Mouse (Mus musculus): ENCODE results near the gene Ick.
A peak's percentile ranks its signal among the peaks of the same experiment; 100 is the strongest.

The Ick gene

GRCm38 (mm10) chr9:78190651-78191634 lies 82.0 kb downstream of the Ick start:
- DNase-seq (ENCODE audit: low read depth, low spot score) = no peak

DNA sequence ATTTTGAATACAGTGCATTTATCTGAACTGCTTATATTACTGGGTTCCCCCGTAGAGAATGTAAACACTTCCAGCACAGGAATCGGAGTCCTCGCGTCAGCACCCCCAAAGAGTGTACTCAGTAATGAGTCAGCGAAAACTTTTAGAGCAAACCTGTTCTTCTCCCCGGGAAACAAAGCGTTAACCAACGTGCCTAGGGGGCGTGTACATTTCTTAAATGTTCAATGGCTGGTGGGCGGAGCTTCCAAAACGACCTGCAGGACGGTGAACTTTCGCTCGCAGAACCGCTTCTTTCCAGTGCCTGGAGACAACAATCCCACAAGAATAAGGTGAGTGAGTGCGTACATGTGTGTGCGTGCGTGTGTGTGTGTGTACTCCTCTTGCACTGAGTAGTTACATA lies 82.7 kb downstream of the Ick start:
- DNase-seq (ENCODE audit: low read depth, low spot score) = peak; percentile 27

DNA sequence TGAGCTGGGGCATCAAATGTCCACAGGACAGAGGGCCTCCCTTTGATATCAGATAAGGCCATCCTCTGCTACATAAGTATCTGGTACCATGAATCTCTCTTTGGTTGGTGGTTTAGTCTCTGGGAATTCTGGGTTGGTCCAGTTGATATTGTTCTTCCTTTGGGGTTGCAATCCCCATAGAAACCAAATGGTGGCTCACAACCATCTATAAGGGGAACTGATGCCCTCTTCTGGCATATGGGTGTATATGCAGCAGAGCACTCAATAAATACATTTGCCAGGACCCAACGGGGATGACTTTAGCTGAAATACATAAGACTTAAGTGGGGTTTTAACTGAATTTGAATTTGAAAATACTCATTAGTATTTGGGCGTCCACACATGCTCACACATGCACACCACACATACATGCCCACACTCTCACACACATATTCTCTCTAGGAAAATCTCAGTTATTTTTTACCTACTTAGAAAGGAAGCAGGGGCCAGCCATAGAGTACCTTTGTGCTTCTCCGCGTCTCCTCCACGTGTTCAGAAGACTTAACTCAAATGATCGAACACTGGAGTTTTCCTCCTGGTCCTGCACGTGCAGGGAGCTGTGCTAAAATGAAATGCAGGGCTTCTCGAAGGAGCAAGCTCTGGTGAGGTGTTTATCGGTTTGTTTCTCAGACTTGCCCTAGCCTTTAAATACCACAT lies 85.1 kb downstream of the Ick start:
- DNase-seq (ENCODE audit: low read depth, low spot score) = peak; percentile 63

GRCm38 (mm10) chr9:78195034-78195433 lies 86.0 kb downstream of the Ick start:
- DNase-seq (ENCODE audit: low read depth, low spot score) = no peak

GRCm38 (mm10) chr9:78197801-78198200 lies 88.8 kb downstream of the Ick start:
- DNase-seq (ENCODE audit: low read depth, low spot score) = no peak

DNA sequence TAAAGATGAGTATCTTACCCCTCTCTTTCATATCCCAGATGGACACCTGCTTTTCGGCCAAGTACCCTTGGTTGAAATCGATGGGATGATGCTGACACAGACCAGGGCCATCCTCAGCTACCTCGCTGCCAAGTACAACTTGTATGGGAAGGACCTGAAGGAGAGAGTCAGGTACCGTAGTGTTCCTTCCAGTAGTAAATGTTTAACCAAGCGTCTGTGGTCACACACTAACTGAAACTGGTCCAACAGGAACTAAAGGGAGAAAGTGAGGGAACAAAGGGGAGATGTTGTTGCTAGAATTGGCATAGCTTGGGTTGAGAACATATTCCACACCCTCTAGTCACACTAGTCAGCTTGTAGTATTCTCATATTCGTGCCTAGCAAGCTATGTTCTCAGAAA lies 95.2 kb downstream of the Ick start:
- DNase-seq (ENCODE audit: low read depth, low spot score) = no peak

DNA sequence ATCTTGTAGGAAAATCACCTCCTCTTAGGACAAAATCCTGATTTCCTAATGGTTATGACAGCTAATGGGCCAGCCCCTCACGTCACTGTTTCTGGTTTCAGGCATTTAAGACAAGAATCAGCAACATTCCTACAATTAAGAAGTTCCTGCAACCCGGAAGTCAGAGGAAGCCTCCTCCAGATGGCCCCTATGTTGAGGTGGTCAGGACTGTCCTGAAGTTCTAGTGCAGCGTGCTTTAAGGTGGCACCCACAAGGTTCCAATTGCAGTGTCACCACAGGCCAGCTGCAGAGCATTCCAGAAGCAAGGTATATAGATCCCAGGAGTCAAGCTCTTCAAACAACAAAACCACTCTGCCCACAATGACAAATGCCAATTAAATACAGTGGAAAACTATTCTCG lies 100.0 kb downstream of the Ick start:
- no peak for DNase-seq (ENCODE audit: low read depth, low spot score)

GRCm38 (mm10) chr9:78210079-78210478 lies 101.1 kb downstream of the Ick start:
- no peak for DNase-seq (ENCODE audit: low read depth, low spot score)

- no peak for DNase-seq (ENCODE audit: low read depth, low spot score)
These were observed 101.8 kb downstream of the Ick start for GRCm38 (mm10) chr9:78210821-78211220.

DNA sequence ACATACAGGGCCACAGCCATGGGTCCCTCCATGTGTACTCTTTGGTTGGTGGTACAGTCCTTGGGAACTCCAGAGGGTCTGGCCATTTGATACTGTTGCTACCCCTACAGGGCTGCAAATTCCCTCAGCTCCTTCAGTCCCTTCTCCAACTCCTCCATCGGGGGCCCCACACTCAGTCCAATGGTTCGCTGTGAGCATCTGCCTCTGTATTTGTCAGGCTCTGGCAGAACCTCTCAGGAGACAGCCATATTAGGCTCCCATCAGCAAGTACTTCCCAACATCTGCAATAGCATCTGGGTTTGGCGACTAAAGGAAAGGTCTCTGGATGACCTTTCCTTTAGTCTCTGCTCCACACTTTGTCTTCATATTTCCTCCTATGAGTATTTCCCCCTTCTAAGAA lies 102.5 kb downstream of the Ick start:
- no peak for DNase-seq (ENCODE audit: low read depth, low spot score)

GRCm38 (mm10) chr9:78212341-78213049 lies 103.5 kb downstream of the Ick start:
- DNase-seq (ENCODE audit: low read depth, low spot score) = no peak

- DNase-seq (ENCODE audit: low read depth, low spot score) = no peak
These were observed 108.1 kb downstream of the Ick start for GRCm38 (mm10) chr9:78217074-78217473.
